Mouse (Mus musculus) B cell, adult 2 months (primary cell): ENCODE measurements around the gene Gins1.
"Not testable (repeated sequence)": the region's sequence is repeated elsewhere in the genome, so short reads cannot be mapped to it uniquely, and the experiment has no call there.

ENCODE experiments used
- DNase-seq, 2 experiments: peaks; one replicate each; pipeline ENCODE4 v3.0.0; 2022

The Gins1 gene

GRCm38 (mm10) chr2:150904936-150905450, at the start of gene Gins1:
Gene Gins1, plus strand, starts transcription at chr2:150905400.
- DNase-seq = no peak

GRCm38 (mm10) chr2:150858724-150859487, 46.3 kb upstream of the Gins1 start:
- DNase-seq = no peak

GRCm38 (mm10) chr2:150859709-150860470, 45.3 kb upstream of the Gins1 start:
- DNase-seq = no peak

GRCm38 (mm10) chr2:150861128-150861527, 44.1 kb upstream of the Gins1 start:
- DNase-seq = peak; percentile 25 to 35

- no peak for DNase-seq
These were observed 38.2 kb upstream of the Gins1 start for GRCm38 (mm10) chr2:150867021-150867420.

GRCm38 (mm10) chr2:150869446-150869845, 35.8 kb upstream of the Gins1 start:
- peak; percentile 22 to 36 for DNase-seq

- DNase-seq = no peak
These were observed 30.7 kb upstream of the Gins1 start for GRCm38 (mm10) chr2:150874508-150874907.

GRCm38 (mm10) chr2:150875226-150875625, 30.0 kb upstream of the Gins1 start:
- DNase-seq = no peak

- DNase-seq = no peak
These were observed 27.6 kb upstream of the Gins1 start for GRCm38 (mm10) chr2:150877561-150877960.

GRCm38 (mm10) chr2:150884075-150884778, 21.0 kb upstream of the Gins1 start:
- no peak for DNase-seq

- no peak for DNase-seq
These were observed 20.5 kb upstream of the Gins1 start for GRCm38 (mm10) chr2:150884779-150885110.

GRCm38 (mm10) chr2:150885814-150886213, 19.4 kb upstream of the Gins1 start:
- DNase-seq = no peak

- no peak for DNase-seq
These were observed 18.9 kb upstream of the Gins1 start for GRCm38 (mm10) chr2:150886315-150886714.

GRCm38 (mm10) chr2:150887370-150887769, 17.8 kb upstream of the Gins1 start:
- no peak for DNase-seq

GRCm38 (mm10) chr2:150894617-150895267, 10.5 kb upstream of the Gins1 start:
- no peak for DNase-seq

- DNase-seq = peak in 1 of 2 experiments; percentile 26
These were observed 9.4 kb upstream of the Gins1 start for GRCm38 (mm10) chr2:150895691-150896252.

- no peak for DNase-seq
These were observed 4.9 kb upstream of the Gins1 start for GRCm38 (mm10) chr2:150900341-150900740.

- no peak for DNase-seq
These were observed 2.9 kb upstream of the Gins1 start for GRCm38 (mm10) chr2:150902347-150902746.

- peak; percentile 98 to 99 for DNase-seq
These were observed 796 bp upstream of the Gins1 start, which contains the start of gene Abhd12 for GRCm38 (mm10) chr2:150904272-150904935. Gene Abhd12, minus strand, starts transcription at chr2:150904741.

GRCm38 (mm10) chr2:150908881-150909280, 3.7 kb downstream of the Gins1 start:
- not testable (repeated sequence) for DNase-seq

GRCm38 (mm10) chr2:150909429-150910039, 4.3 kb downstream of the Gins1 start:
- DNase-seq = peak; percentile 97
